ENCODE assay signal across 9 mouse cellular contexts in genomic region chr15:74411097-74411496, GRCm38 (mm10).
DNase-seq lines count a peak whose midpoint lies in the region; ATAC-seq and TF ChIP-seq lines count a peak whose summit lies in the region.
"Had no signal": no experiment of that assay in that cellular context is flagged by ENCODE, and none has a peak within 500 bp of the region (broad histone marks: within the 10 kb centered on the region; RNA-seq: fewer than 3 reads in every experiment).

No protein-coding gene starts in this region.

- intact Hi-C loops in left cerebral cortex, postnatal 4 days (cut with DNase I): no loop called here

- H3K4me2 ChIP-seq in forebrain, embryonic 11.5 days (ENCODE audit: low read depth, low read length, severe bottlenecking): no peak overlapping the region
- no peak overlapping the region for H3K4me2 ChIP-seq in forebrain, embryonic 15.5 days (replicated peaks)
- H3K4me2 ChIP-seq: stomach, embryonic 15.5 days had no signal

- H3K27ac ChIP-seq in forebrain, embryonic 11.5 days (ENCODE audit: low read depth, low read length): no peak overlapping the region
- H3K27ac ChIP-seq in forebrain, embryonic 15.5 days (replicated peaks): no peak overlapping the region
- H3K27ac ChIP-seq: stomach, embryonic 15.5 days had no signal

- H3K9ac ChIP-seq in forebrain, embryonic 11.5 days (ENCODE audit: low read length): no peak overlapping the region
- no peak overlapping the region for H3K9ac ChIP-seq in forebrain, embryonic 15.5 days (replicated peaks)
- H3K9ac ChIP-seq: stomach, embryonic 15.5 days had no signal

- peak; percentile 49 for TF ChIP-seq CTCF in lung, adult 2 months (IDR thresholded peaks at IDR 0.05; ENCODE audit: insufficient read depth, low read length)

- H3K4me1 ChIP-seq in forebrain, embryonic 11.5 days (replicated peaks; ENCODE audit: control insufficient read depth, insufficient read depth, low read length): no peaks in the 10 kb centered on the region; the same call in 1 of the 2 replicates
- H3K4me1 ChIP-seq in forebrain, embryonic 15.5 days: peaks cover 27% of the 10 kb centered on the region
- H3K4me1 ChIP-seq in lung, adult 2 months (ENCODE audit: control insufficient read depth, insufficient read depth, low read length): no peaks in the 10 kb centered on the region

- TF ChIP-seq POLR2A in lung, adult 2 months (IDR thresholded peaks at IDR 0.05; ENCODE audit: borderline replicate concordance, extremely low read depth, low read depth, low read length): no peak

- no peak overlapping the region for H3K4me3 ChIP-seq in forebrain, embryonic 11.5 days (ENCODE audit: low read depth, low read length)
- no peak overlapping the region for H3K4me3 ChIP-seq in forebrain, embryonic 15.5 days
- no peak overlapping the region for H3K4me3 ChIP-seq in lung, adult 2 months (replicated peaks; ENCODE audit: extremely low read depth, low read depth, low read length)
- H3K4me3 ChIP-seq: stomach, embryonic 15.5 days had no signal

- no peaks in the 10 kb centered on the region for H3K9me3 ChIP-seq in forebrain, embryonic 11.5 days (ENCODE audit: control insufficient read depth, low read length)
- H3K9me3 ChIP-seq in forebrain, embryonic 15.5 days: no peaks in the 10 kb centered on the region
- H3K9me3 ChIP-seq: stomach, embryonic 15.5 days had no signal

- DNase-seq in forebrain, embryonic 11.5 days (ENCODE audit: low spot score): peak; percentile 66
- peak; percentile 12 for DNase-seq in lung, adult 2 months
- no peak for DNase-seq in lung, postnatal 4 days
- peak; percentile 5 for DNase-seq in c-Kit-positive CD71-positive TER-119-positive erythroid progenitor cells, embryonic 14.5 days (ENCODE audit: low spot score)
- no peak for DNase-seq in left cerebral cortex, postnatal 4 days
- no peak for DNase-seq in urinary bladder, postnatal 25 days (ENCODE audit: low spot score)

- no peak for ATAC-seq in forebrain, embryonic 11.5 days (replicated peaks; ENCODE audit: low FRiP score)
- no peak for ATAC-seq in forebrain, embryonic 15.5 days (replicated peaks)
- 0 out of 2 replicates have a peak, but pooled peaks have one; percentile 23 for ATAC-seq in megakaryocyte progenitor cell, adult 5-6 weeks (replicated peaks; ENCODE audit: poor library complexity)

- no peaks in the 10 kb centered on the region for H3K36me3 ChIP-seq in forebrain, embryonic 11.5 days (ENCODE audit: control insufficient read depth, insufficient read depth, low read length)
- H3K36me3 ChIP-seq in forebrain, embryonic 15.5 days: no peaks in the 10 kb centered on the region
- H3K36me3 ChIP-seq: stomach, embryonic 15.5 days had no signal

- 80% methylated on average over 3 of the region's 3 CpGs for WGBS in forebrain, embryonic 11.5 days
- 80% methylated on average over 3 of the region's 3 CpGs for WGBS in forebrain, embryonic 15.5 days
- WGBS in lung, adult 2 months: 73% methylated on average over 3 of the region's 3 CpGs

- no peaks in the 10 kb centered on the region for H3K27me3 ChIP-seq in forebrain, embryonic 11.5 days (ENCODE audit: control insufficient read depth, insufficient read depth, low read length)
- no peaks in the 10 kb centered on the region for H3K27me3 ChIP-seq in forebrain, embryonic 15.5 days
- H3K27me3 ChIP-seq: stomach, embryonic 15.5 days had no signal

Comparison
In these comparisons a context has a peak if more than half of its experiments do, and no peak if none do; other contexts are left out.
1. DNase-seq: peak in forebrain, embryonic 11.5 days (single experiment), lung, adult 2 months (single experiment) and c-Kit-positive CD71-positive TER-119-positive erythroid progenitor cells, embryonic 14.5 days (single experiment); none in lung, postnatal 4 days (0 of 2), left cerebral cortex, postnatal 4 days (single experiment) and urinary bladder, postnatal 25 days (single experiment).